Mouse (Mus musculus): ENCODE data around the gene Igll1. TPM values are rescaled to one million over a fixed set of nuclear protein-coding genes. Genes with fewer than 3 reads are reported as not detected.

Gene Igll1
- polyA plus RNA-seq, 1 experiment, result 0.93 TPM

GRCm38 (mm10) chr16:16855541-16855940, 8.2 kb downstream of the Igll1 start:
- no peaks in the 10 kb centered on the region for H3K27me3 ChIP-seq (ENCODE audit: control insufficient read depth, insufficient read depth, low read length)
- H3K27ac ChIP-seq (ENCODE audit: control insufficient read depth, insufficient read depth, low read length), result no peak overlapping the region
- H3K36me3 ChIP-seq (ENCODE audit: control insufficient read depth, insufficient read depth, low read length), result no peaks in the 10 kb centered on the region
- peaks cover 17% of the 10 kb centered on the region for H3K4me1 ChIP-seq (replicated peaks; ENCODE audit: control insufficient read depth, insufficient read depth, low read length)
- no peak for DNase-seq
- 91% methylated on average over 1 of the region's 1 CpGs for WGBS
- no peak overlapping the region for H3K4me3 ChIP-seq (ENCODE audit: control insufficient read depth, insufficient read depth, low read length)
- TF ChIP-seq POLR2A (IDR thresholded peaks at IDR 0.05; ENCODE audit: control insufficient read depth, extremely low read depth, insufficient read depth, low read length, poor library complexity), result no peak
- TF ChIP-seq CTCF (IDR thresholded peaks at IDR 0.05; ENCODE audit: borderline replicate concordance, control insufficient read depth, extremely low read depth, insufficient read depth, low read length, poor library complexity), result no peak

GRCm38 (mm10) chr16:16854836-16855235, 8.9 kb downstream of the Igll1 start:
- 7% methylated on average over 6 of the region's 6 CpGs for WGBS
- H3K4me3 ChIP-seq (ENCODE audit: control insufficient read depth, insufficient read depth, low read length), result no peak overlapping the region
- H3K27me3 ChIP-seq (ENCODE audit: control insufficient read depth, insufficient read depth, low read length), result no peaks in the 10 kb centered on the region
- peak; percentile 76 for DNase-seq
- no peak for TF ChIP-seq CTCF (IDR thresholded peaks at IDR 0.05; ENCODE audit: borderline replicate concordance, control insufficient read depth, extremely low read depth, insufficient read depth, low read length, poor library complexity)
- TF ChIP-seq POLR2A (IDR thresholded peaks at IDR 0.05; ENCODE audit: control insufficient read depth, extremely low read depth, insufficient read depth, low read length, poor library complexity), result no peak
- H3K27ac ChIP-seq (ENCODE audit: control insufficient read depth, insufficient read depth, low read length), result no peak overlapping the region
- H3K4me1 ChIP-seq (replicated peaks; ENCODE audit: control insufficient read depth, insufficient read depth, low read length), result peaks cover 17% of the 10 kb centered on the region
- no peaks in the 10 kb centered on the region for H3K36me3 ChIP-seq (ENCODE audit: control insufficient read depth, insufficient read depth, low read length)

GRCm38 (mm10) chr16:16852411-16852810, 11.4 kb downstream of the Igll1 start:
- Histone ChIP-seq H3K27ac (ENCODE audit: control insufficient read depth, insufficient read depth, low read length) (no peak overlapping the region), H3K27me3 (ENCODE audit: control insufficient read depth, insufficient read depth, low read length) (no peaks in the 10 kb centered on the region), H3K36me3 (ENCODE audit: control insufficient read depth, insufficient read depth, low read length) (no peaks in the 10 kb centered on the region), H3K4me1 (replicated peaks; ENCODE audit: control insufficient read depth, insufficient read depth, low read length) (peaks cover 14% of the 10 kb centered on the region), H3K4me3 (ENCODE audit: control insufficient read depth, insufficient read depth, low read length) (no peak overlapping the region)
- no peak for DNase-seq
- TF ChIP-seq POLR2A (IDR thresholded peaks at IDR 0.05; ENCODE audit: control insufficient read depth, extremely low read depth, insufficient read depth, low read length, poor library complexity) (no peak), CTCF (IDR thresholded peaks at IDR 0.05; ENCODE audit: borderline replicate concordance, control insufficient read depth, extremely low read depth, insufficient read depth, low read length, poor library complexity) (no peak)
- 94% methylated on average over 3 of the region's 3 CpGs for WGBS

GRCm38 (mm10) chr16:16849196-16849595, 14.6 kb downstream of the Igll1 start:
- no peak for DNase-seq
- Histone ChIP-seq H3K27me3 (ENCODE audit: control insufficient read depth, insufficient read depth, low read length) (no peaks in the 10 kb centered on the region), H3K36me3 (ENCODE audit: control insufficient read depth, insufficient read depth, low read length) (no peaks in the 10 kb centered on the region), H3K27ac (ENCODE audit: control insufficient read depth, insufficient read depth, low read length) (no peak overlapping the region), H3K4me3 (ENCODE audit: control insufficient read depth, insufficient read depth, low read length) (no peak overlapping the region), H3K4me1 (replicated peaks; ENCODE audit: control insufficient read depth, insufficient read depth, low read length) (no peaks in the 10 kb centered on the region)
- TF ChIP-seq POLR2A (IDR thresholded peaks at IDR 0.05; ENCODE audit: control insufficient read depth, extremely low read depth, insufficient read depth, low read length, poor library complexity) (no peak), CTCF (IDR thresholded peaks at IDR 0.05; ENCODE audit: borderline replicate concordance, control insufficient read depth, extremely low read depth, insufficient read depth, low read length, poor library complexity) (no peak)

- TF ChIP-seq POLR2A (IDR thresholded peaks at IDR 0.05; ENCODE audit: control insufficient read depth, extremely low read depth, insufficient read depth, low read length, poor library complexity), result no peak
- TF ChIP-seq CTCF (IDR thresholded peaks at IDR 0.05; ENCODE audit: borderline replicate concordance, control insufficient read depth, extremely low read depth, insufficient read depth, low read length, poor library complexity), result no peak
- H3K4me1 ChIP-seq (replicated peaks; ENCODE audit: control insufficient read depth, insufficient read depth, low read length), result peaks cover 7% of the 10 kb centered on the region
- H3K27me3 ChIP-seq (ENCODE audit: control insufficient read depth, insufficient read depth, low read length), result no peaks in the 10 kb centered on the region
- WGBS, result 94% methylated on average over 3 of the region's 3 CpGs
- no peak overlapping the region for H3K4me3 ChIP-seq (ENCODE audit: control insufficient read depth, insufficient read depth, low read length)
- no peak for DNase-seq
- no peak overlapping the region for H3K27ac ChIP-seq (ENCODE audit: control insufficient read depth, insufficient read depth, low read length)
- no peaks in the 10 kb centered on the region for H3K36me3 ChIP-seq (ENCODE audit: control insufficient read depth, insufficient read depth, low read length)
Observed at GRCm38 (mm10) chr16:16829671-16830070, 34.1 kb downstream of the Igll1 start.

- Histone ChIP-seq H3K36me3 (ENCODE audit: control insufficient read depth, insufficient read depth, low read length) (no peaks in the 10 kb centered on the region), H3K27ac (ENCODE audit: control insufficient read depth, insufficient read depth, low read length) (no peak within 1 kb of the TSS), H3K27me3 (ENCODE audit: control insufficient read depth, insufficient read depth, low read length) (no peaks in the 10 kb centered on the region), H3K4me1 (replicated peaks; ENCODE audit: control insufficient read depth, insufficient read depth, low read length) (peaks cover 7% of the 10 kb centered on the region), H3K4me3 (ENCODE audit: control insufficient read depth, insufficient read depth, low read length) (peak within 1 kb of the TSS; percentile 51)
- WGBS, result 3% methylated on average over 33 of the region's 33 CpGs
- peak; percentile 76 for DNase-seq
- TF ChIP-seq CTCF (IDR thresholded peaks at IDR 0.05; ENCODE audit: borderline replicate concordance, control insufficient read depth, extremely low read depth, insufficient read depth, low read length, poor library complexity), result no peak; the same call in 1 of the 2 replicates
Observed at GRCm38 (mm10) chr16:16828757-16829615, 34.8 kb downstream of the Igll1 start, which contains the start of gene Spag6l. Gene Spag6l (minus strand): TSS chr16:16829456.

Measured in thymus, adult 2 months (tissue).